Mouse (Mus musculus) testis, adult 2 months (tissue): ENCODE results near the gene Eid3. TPM values are rescaled to one million over a fixed set of nuclear protein-coding genes. Genes with fewer than 3 reads are reported as not detected.

Source experiments
- H3K27ac ChIP-seq: fragments of 200-500 bp; 2 replicates; pipeline ENCODE4 v1.5.1; 2012; ENCODE audit warnings: low read depth, low read length; ENCODE audit not compliant: control insufficient read depth, insufficient read depth
- H3K27me3 ChIP-seq: fragments of 200-500 bp; 2 replicates; pipeline ENCODE4 v1.6.1; 2012; ENCODE audit warnings: mild to moderate bottlenecking, low read length, moderate library complexity; ENCODE audit not compliant: control insufficient read depth, insufficient read depth
- H3K36me3 ChIP-seq: fragments of 200-500 bp; 2 replicates; pipeline ENCODE4 v1.6.1; 2012; ENCODE audit warnings: mild to moderate bottlenecking, low read length; ENCODE audit not compliant: control insufficient read depth, insufficient read depth
- H3K4me1 ChIP-seq: fragments of 200-500 bp; 2 replicates; pipeline ENCODE4 v1.6.1; 2012; ENCODE audit warnings: low read length; ENCODE audit not compliant: control insufficient read depth, insufficient read depth
- H3K4me3 ChIP-seq: fragments of 200-500 bp; 2 replicates; pipeline ENCODE4 v1.5.1; 2012; ENCODE audit warnings: low read depth, mild to moderate bottlenecking, low read length, moderate library complexity, mixed read lengths; ENCODE audit not compliant: control insufficient read depth
- CTCF ChIP-seq: fragments of 200-500 bp; IDR thresholded peaks from 2 replicates; pipeline ENCODE4 v1.5.1; 2012; ENCODE audit warnings: low read depth, mild to moderate bottlenecking, inconsistent platforms, low read length, moderate library complexity; ENCODE audit not compliant: control insufficient read depth, insufficient read depth, insufficient replicate concordance
- POLR2A ChIP-seq: fragments of 200-500 bp; IDR thresholded peaks from 2 replicates; pipeline ENCODE4 v1.6.1; 2012; ENCODE audit warnings: low read depth, mild to moderate bottlenecking, inconsistent platforms, low read length, moderate library complexity; ENCODE audit not compliant: control insufficient read depth
- polyA plus RNA-seq: library from polyadenylated mRNA; depleted of rRNA; stranded (reverse); fragments of >200 nt; gene quantifications from 2 replicates; pipeline ENCODE4 v1.2.3, GENCODE M21; 2012; rRNA removed

The Eid3 gene
- 261 and 281 TPM in 2 replicates for polyA plus RNA-seq

GRCm38 (mm10) chr10:82866356-82866755 lies at the start of gene Eid3:
Gene Eid3, plus strand, starts transcription at chr10:82866626.
- TF ChIP-seq CTCF (no peak), POLR2A (peak; percentile 85)
- Histone ChIP-seq H3K27ac (peak within 1 kb of the TSS; percentile 93), H3K27me3 (no peaks in the 10 kb centered on the region), H3K4me3 (peak within 1 kb of the TSS; percentile 92), H3K36me3 (no peaks in the 10 kb centered on the region), H3K4me1 (peaks cover 5% of the 10 kb centered on the region)

- H3K4me3 ChIP-seq: no peak overlapping the region
- no peak overlapping the region for H3K27ac ChIP-seq
- TF ChIP-seq POLR2A (no peak), CTCF (no peak)
- H3K4me1 ChIP-seq: peaks cover 12% of the 10 kb centered on the region
- no peaks in the 10 kb centered on the region for H3K36me3 ChIP-seq
- no peaks in the 10 kb centered on the region for H3K27me3 ChIP-seq
These were observed 48.9 kb upstream of the Eid3 start for GRCm38 (mm10) chr10:82817514-82817913.

DNA sequence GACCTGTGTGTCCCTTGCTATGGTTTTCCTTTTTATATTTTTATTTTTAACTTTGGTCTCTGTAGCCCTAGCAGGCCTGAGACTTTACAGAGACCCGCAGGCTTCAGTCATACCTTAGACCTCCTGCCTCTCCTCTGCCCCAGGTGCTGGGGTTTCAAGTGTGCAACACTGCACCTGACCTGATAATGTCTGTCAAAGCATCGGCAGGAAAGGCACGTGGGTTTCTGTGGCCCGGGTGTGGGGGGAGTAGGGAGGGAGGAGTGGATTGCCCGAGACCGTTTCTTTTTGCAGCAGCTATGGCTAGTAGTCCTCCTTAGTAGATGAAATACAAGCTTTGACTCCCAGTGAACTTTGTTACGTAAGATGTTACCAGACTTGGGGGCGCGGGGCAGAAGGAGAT lies 48.5 kb upstream of the Eid3 start:
- Histone ChIP-seq H3K4me3 (no peak overlapping the region), H3K36me3 (no peaks in the 10 kb centered on the region), H3K4me1 (peaks cover 10% of the 10 kb centered on the region), H3K27me3 (no peaks in the 10 kb centered on the region), H3K27ac (no peak overlapping the region)
- no peak for TF ChIP-seq POLR2A
- no peak for TF ChIP-seq CTCF

- Histone ChIP-seq H3K36me3 (no peaks in the 10 kb centered on the region), H3K4me1 (peaks cover 6% of the 10 kb centered on the region), H3K4me3 (no peak overlapping the region), H3K27ac (no peak overlapping the region), H3K27me3 (no peaks in the 10 kb centered on the region)
- TF ChIP-seq POLR2A: no peak
- TF ChIP-seq CTCF: no peak
These were observed 47.8 kb upstream of the Eid3 start for GRCm38 (mm10) chr10:82818661-82819060.

GRCm38 (mm10) chr10:82823108-82823778 lies 43.2 kb upstream of the Eid3 start:
- Histone ChIP-seq H3K4me1 (no peaks in the 10 kb centered on the region; the same call in 1 of the 2 replicates), H3K36me3 (no peaks in the 10 kb centered on the region), H3K27me3 (no peaks in the 10 kb centered on the region), H3K4me3 (no peak overlapping the region), H3K27ac (no peak overlapping the region)
- TF ChIP-seq POLR2A (no peak), CTCF (no peak)

- TF ChIP-seq CTCF (no peak), POLR2A (no peak)
- H3K27me3 ChIP-seq: no peaks in the 10 kb centered on the region
- no peaks in the 10 kb centered on the region; the same call in 1 of the 2 replicates for H3K4me1 ChIP-seq
- H3K27ac ChIP-seq: no peak overlapping the region
- no peak overlapping the region for H3K4me3 ChIP-seq
- no peaks in the 10 kb centered on the region for H3K36me3 ChIP-seq
These were observed 42.6 kb upstream of the Eid3 start for GRCm38 (mm10) chr10:82823779-82824177.

DNA sequence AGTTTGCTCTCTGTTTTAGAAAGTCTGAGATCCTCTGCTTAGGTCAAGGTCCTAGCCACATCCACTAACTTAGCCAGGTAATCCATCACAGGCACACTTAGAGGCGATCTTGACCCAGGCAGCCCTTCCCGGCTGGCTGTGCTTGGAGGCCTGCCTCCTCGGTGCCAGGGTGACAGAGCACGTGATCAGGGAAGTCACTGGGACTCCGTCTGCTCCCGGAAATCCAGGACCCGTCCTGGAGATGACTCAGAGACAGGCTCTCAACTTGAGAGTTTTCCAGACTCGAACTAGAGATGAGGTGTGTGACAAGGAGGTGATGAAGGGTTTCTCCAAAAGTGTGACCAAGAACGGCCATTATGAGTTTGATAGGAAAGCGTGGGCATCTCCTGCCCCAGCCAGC lies 41.9 kb upstream of the Eid3 start:
- Histone ChIP-seq H3K27ac (no peak overlapping the region), H3K4me1 (no peaks in the 10 kb centered on the region; the same call in 1 of the 2 replicates), H3K36me3 (no peaks in the 10 kb centered on the region), H3K4me3 (no peak overlapping the region), H3K27me3 (no peaks in the 10 kb centered on the region)
- TF ChIP-seq POLR2A (no peak), CTCF (no peak)

- H3K36me3 ChIP-seq: no peaks in the 10 kb centered on the region
- TF ChIP-seq POLR2A: no peak
- H3K27me3 ChIP-seq: no peaks in the 10 kb centered on the region
- no peaks in the 10 kb centered on the region for H3K4me1 ChIP-seq
- no peak overlapping the region for H3K4me3 ChIP-seq
- no peak overlapping the region for H3K27ac ChIP-seq
These were observed 39.9 kb upstream of the Eid3 start for GRCm38 (mm10) chr10:82826516-82826915.
